Mouse (Mus musculus): ENCODE measurements around the gene Btbd6. TPM values are rescaled to one million over a fixed set of nuclear protein-coding genes. Genes with fewer than 3 reads are reported as not detected.
A peak's percentile ranks its signal among the peaks of the same experiment; 100 is the strongest.

The Btbd6 gene
- polyA plus RNA-seq, 1 experiment from 2014 or later = 29.2 TPM

DNA sequence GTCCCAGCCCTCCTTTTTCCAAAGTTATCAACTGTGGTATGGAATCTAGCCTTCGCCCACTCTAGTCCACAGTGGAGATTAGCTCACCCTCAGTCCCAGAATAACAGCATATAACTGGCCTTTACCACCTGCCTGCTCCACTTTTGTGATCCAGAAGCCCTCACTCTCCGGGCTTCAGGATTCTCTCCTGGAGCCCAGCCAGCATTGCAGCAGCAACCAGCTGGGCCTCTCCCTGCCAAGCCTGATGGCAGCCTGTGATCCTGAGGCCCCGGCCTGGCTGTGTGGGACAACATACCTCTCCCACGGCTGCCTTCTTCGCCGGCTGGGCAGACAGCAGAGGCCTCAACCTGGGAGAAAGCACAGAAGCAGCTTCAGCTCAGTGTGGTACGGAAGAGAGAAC, 14.9 kb upstream of the Btbd6 start:
- H3K4me3 ChIP-seq (replicated peaks) = no peak overlapping the region
- peaks cover 73% of the 10 kb centered on the region for H3K36me3 ChIP-seq (replicated peaks)
- H3K9me3 ChIP-seq = no peaks in the 10 kb centered on the region
- ATAC-seq (ENCODE audit: low FRiP score) = no peak
- no peak overlapping the region for H3K9ac ChIP-seq
- 93% methylated on average over 7 of the region's 7 CpGs for WGBS
- no peak overlapping the region for H3K4me2 ChIP-seq
- H3K27ac ChIP-seq = no peak overlapping the region
- H3K27me3 ChIP-seq = no peaks in the 10 kb centered on the region
- H3K4me1 ChIP-seq = no peaks in the 10 kb centered on the region

DNA sequence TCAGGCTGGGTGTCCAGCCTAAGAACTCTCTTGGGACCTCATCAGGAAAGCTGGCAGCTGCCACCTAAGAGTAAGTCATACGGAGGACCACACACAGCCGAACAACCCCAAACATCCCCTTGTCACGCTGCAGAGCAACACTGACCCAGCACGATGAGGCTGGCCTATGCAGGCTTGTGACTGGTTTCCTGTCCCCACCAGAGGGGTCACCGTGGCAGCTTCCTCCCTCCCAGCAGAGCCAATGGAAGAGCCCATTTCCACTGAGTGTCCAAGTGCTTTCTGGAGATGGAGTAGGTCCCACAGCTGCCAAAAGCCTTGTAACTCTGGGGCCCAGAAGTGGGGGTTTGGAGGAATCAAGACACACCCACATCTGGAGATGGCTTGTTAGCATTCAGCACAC, 14.4 kb upstream of the Btbd6 start:
- no peak for ATAC-seq (ENCODE audit: low FRiP score)
- H3K36me3 ChIP-seq (replicated peaks) = peaks cover 77% of the 10 kb centered on the region
- no peaks in the 10 kb centered on the region for H3K4me1 ChIP-seq
- no peaks in the 10 kb centered on the region for H3K27me3 ChIP-seq
- no peak overlapping the region for H3K27ac ChIP-seq
- no peaks in the 10 kb centered on the region for H3K9me3 ChIP-seq
- H3K4me3 ChIP-seq (replicated peaks) = no peak overlapping the region
- no peak overlapping the region for H3K9ac ChIP-seq
- 91% methylated on average over 5 of the region's 5 CpGs for WGBS
- H3K4me2 ChIP-seq = no peak overlapping the region

- H3K36me3 ChIP-seq (replicated peaks) = peaks cover 97% of the 10 kb centered on the region
- no peak for ATAC-seq (ENCODE audit: low FRiP score)
- no peaks in the 10 kb centered on the region for H3K27me3 ChIP-seq
- H3K27ac ChIP-seq = no peak overlapping the region
- H3K4me1 ChIP-seq = no peaks in the 10 kb centered on the region
- WGBS = 95% methylated on average over 13 of the region's 13 CpGs
- no peak overlapping the region for H3K9ac ChIP-seq
- H3K4me2 ChIP-seq = no peak overlapping the region
- no peaks in the 10 kb centered on the region for H3K9me3 ChIP-seq
- no peak overlapping the region for H3K4me3 ChIP-seq (replicated peaks)
These were observed 10.5 kb upstream of the Btbd6 start for GRCm38 (mm10) chr12:112965783-112966182.

DNA sequence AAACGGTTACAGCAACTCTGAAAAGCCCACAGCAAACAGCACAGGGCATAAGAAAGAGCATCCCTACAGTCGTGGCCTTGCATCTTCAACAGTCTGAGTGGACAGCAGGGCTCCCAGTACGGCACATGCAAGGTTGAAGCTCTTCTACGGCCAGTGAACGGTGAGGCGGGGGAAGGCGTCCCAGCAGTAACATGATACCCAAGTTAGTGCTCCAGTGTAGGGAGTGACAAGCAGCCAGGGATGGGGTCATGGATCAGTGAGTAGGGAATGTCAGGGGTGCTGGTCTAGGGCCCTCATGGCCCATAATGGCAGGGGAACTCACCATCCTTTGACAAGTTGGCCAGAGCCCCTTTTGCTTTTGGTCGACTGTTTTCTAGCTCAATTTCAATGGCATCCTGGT, 7.3 kb upstream of the Btbd6 start:
- peaks cover 95% of the 10 kb centered on the region for H3K36me3 ChIP-seq (replicated peaks)
- H3K4me1 ChIP-seq = no peaks in the 10 kb centered on the region
- H3K9me3 ChIP-seq = no peaks in the 10 kb centered on the region
- H3K27me3 ChIP-seq = no peaks in the 10 kb centered on the region
- H3K4me2 ChIP-seq = no peak overlapping the region
- 80% methylated on average over 8 of the region's 8 CpGs for WGBS
- H3K27ac ChIP-seq = no peak overlapping the region
- H3K9ac ChIP-seq = no peak overlapping the region
- no peak overlapping the region for H3K4me3 ChIP-seq (replicated peaks)
- no peak for ATAC-seq (ENCODE audit: low FRiP score)

GRCm38 (mm10) chr12:112969616-112970015, 6.7 kb upstream of the Btbd6 start:
- Histone ChIP-seq H3K9me3 (no peaks in the 10 kb centered on the region), H3K4me1 (no peaks in the 10 kb centered on the region), H3K4me3 (replicated peaks) (no peak overlapping the region), H3K27me3 (no peaks in the 10 kb centered on the region), H3K9ac (no peak overlapping the region), H3K4me2 (no peak overlapping the region), H3K27ac (no peak overlapping the region), H3K36me3 (replicated peaks) (peaks cover 94% of the 10 kb centered on the region)
- 91% methylated on average over 6 of the region's 6 CpGs for WGBS
- ATAC-seq (ENCODE audit: low FRiP score) = no peak

GRCm38 (mm10) chr12:112974736-112975135, 1.5 kb upstream of the Btbd6 start:
- WGBS = 91% methylated on average over 9 of the region's 9 CpGs
- Histone ChIP-seq H3K36me3 (replicated peaks) (peaks cover 67% of the 10 kb centered on the region), H3K27me3 (no peaks in the 10 kb centered on the region)

GRCm38 (mm10) chr12:112977156-112977555, 874 bp downstream of the Btbd6 start:
- peaks cover 21% of the 10 kb centered on the region for H3K4me1 ChIP-seq
- peaks cover 72% of the 10 kb centered on the region for H3K36me3 ChIP-seq (replicated peaks)
- peak overlapping the region; percentile 90 for H3K27ac ChIP-seq
- H3K9ac ChIP-seq = peak overlapping the region; percentile 80
- H3K4me2 ChIP-seq = peak overlapping the region; percentile 89
- H3K9me3 ChIP-seq = no peaks in the 10 kb centered on the region
- H3K4me3 ChIP-seq (replicated peaks) = peak overlapping the region; percentile 72
- no peak for ATAC-seq (ENCODE audit: low FRiP score)
- 40% methylated on average over 12 of the region's 12 CpGs for WGBS
- no peaks in the 10 kb centered on the region for H3K27me3 ChIP-seq

More at GRCm38 (mm10) chr12:112974736-112975135, 1.5 kb upstream of the Btbd6 start:
- Histone ChIP-seq H3K4me1 (peaks cover 21% of the 10 kb centered on the region), H3K27ac (no peak overlapping the region), H3K9me3 (no peaks in the 10 kb centered on the region), H3K9ac (no peak overlapping the region), H3K4me3 (replicated peaks) (no peak overlapping the region), H3K4me2 (no peak overlapping the region)
- no peak for ATAC-seq (ENCODE audit: low FRiP score)

GRCm38 (mm10) chr12:112982031-112982430, 5.7 kb downstream of the Btbd6 start:
- H3K4me2 ChIP-seq = no peak overlapping the region
- WGBS = 69% methylated on average over 2 of the region's 2 CpGs
- no peaks in the 10 kb centered on the region for H3K27me3 ChIP-seq
- peaks cover 94% of the 10 kb centered on the region for H3K36me3 ChIP-seq (replicated peaks)
- H3K4me3 ChIP-seq (replicated peaks) = no peak overlapping the region
- no peak overlapping the region for H3K27ac ChIP-seq
- no peak overlapping the region for H3K9ac ChIP-seq
- no peaks in the 10 kb centered on the region for H3K9me3 ChIP-seq
- ATAC-seq (ENCODE audit: low FRiP score) = no peak
- H3K4me1 ChIP-seq = peaks cover 7% of the 10 kb centered on the region

- H3K4me3 ChIP-seq (replicated peaks) = no peak overlapping the region
- 91% methylated on average over 6 of the region's 6 CpGs for WGBS
- no peak overlapping the region for H3K27ac ChIP-seq
- H3K4me1 ChIP-seq = no peaks in the 10 kb centered on the region
- no peaks in the 10 kb centered on the region for H3K9me3 ChIP-seq
- H3K9ac ChIP-seq = no peak overlapping the region
- no peak overlapping the region for H3K4me2 ChIP-seq
- ATAC-seq (ENCODE audit: low FRiP score) = no peak
- no peaks in the 10 kb centered on the region for H3K27me3 ChIP-seq
- H3K36me3 ChIP-seq (replicated peaks) = peaks cover 76% of the 10 kb centered on the region
These were observed 9.1 kb downstream of the Btbd6 start for GRCm38 (mm10) chr12:112985346-112985745.

DNA sequence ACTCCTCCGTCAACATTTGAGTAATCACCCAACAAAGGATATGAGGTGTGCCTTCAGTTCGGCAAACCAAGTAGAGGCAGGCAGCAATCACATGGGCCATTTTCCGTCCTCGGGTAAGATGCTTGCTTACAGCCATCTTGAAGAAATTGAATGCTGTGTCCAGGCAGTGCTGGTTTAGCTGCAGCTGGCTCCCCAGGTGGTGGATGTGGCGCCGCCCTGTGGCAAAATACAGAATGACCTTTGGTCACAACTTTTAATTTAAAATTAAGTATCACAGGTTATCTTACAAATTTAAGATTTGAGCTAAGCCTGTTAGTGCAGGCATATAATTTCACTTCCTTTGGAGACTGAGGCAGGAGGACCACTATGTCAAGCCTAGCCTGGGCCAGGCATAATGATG, 11.6 kb downstream of the Btbd6 start:
- H3K36me3 ChIP-seq (replicated peaks) = peaks cover 67% of the 10 kb centered on the region

GRCm38 (mm10) chr12:112990706-112991405, 14.6 kb downstream of the Btbd6 start:
- Histone ChIP-seq H3K27me3 (no peaks in the 10 kb centered on the region), H3K4me2 (no peak overlapping the region), H3K9me3 (no peaks in the 10 kb centered on the region), H3K9ac (no peak overlapping the region), H3K4me1 (no peaks in the 10 kb centered on the region), H3K4me3 (replicated peaks) (no peak overlapping the region), H3K27ac (no peak overlapping the region), H3K36me3 (replicated peaks) (peaks cover 47% of the 10 kb centered on the region)
- ATAC-seq (ENCODE audit: low FRiP score) = no peak
- 88% methylated on average over 5 of the region's 5 CpGs for WGBS

More for the DNA sequence above, 11.6 kb downstream of the Btbd6 start:
- Histone ChIP-seq H3K27me3 (no peaks in the 10 kb centered on the region), H3K4me3 (replicated peaks) (no peak overlapping the region), H3K9ac (no peak overlapping the region), H3K4me1 (no peaks in the 10 kb centered on the region), H3K27ac (no peak overlapping the region), H3K9me3 (no peaks in the 10 kb centered on the region), H3K4me2 (no peak overlapping the region)
- WGBS = 71% methylated on average over 6 of the region's 6 CpGs
- no peak for ATAC-seq (ENCODE audit: low FRiP score)

DNA sequence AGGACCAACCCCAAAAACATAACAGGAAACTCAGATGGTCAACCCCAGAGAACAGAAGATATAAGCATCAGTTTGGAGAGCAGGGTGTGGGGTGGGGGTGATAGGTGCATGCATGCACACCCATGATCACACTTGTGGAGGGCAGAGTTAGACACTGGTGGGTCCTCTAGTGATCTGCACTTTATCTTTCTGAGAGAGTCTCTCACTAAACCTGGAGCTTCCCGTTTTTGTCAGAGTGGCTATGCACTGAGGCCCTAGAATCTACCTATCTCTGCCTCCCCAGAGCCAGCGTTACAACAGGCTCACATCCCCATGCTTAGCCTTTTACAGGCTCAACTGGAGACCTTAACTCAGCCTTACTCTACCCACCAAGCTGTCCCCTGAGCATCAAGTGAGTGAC, 15.2 kb downstream of the Btbd6 start:
- Histone ChIP-seq H3K4me1 (no peaks in the 10 kb centered on the region), H3K9ac (no peak overlapping the region), H3K4me2 (no peak overlapping the region), H3K9me3 (no peaks in the 10 kb centered on the region), H3K27ac (no peak overlapping the region), H3K4me3 (replicated peaks) (no peak overlapping the region), H3K36me3 (replicated peaks) (peaks cover 44% of the 10 kb centered on the region), H3K27me3 (no peaks in the 10 kb centered on the region)
- no peak for ATAC-seq (ENCODE audit: low FRiP score)
- 90% methylated on average over 2 of the region's 2 CpGs for WGBS

DNA sequence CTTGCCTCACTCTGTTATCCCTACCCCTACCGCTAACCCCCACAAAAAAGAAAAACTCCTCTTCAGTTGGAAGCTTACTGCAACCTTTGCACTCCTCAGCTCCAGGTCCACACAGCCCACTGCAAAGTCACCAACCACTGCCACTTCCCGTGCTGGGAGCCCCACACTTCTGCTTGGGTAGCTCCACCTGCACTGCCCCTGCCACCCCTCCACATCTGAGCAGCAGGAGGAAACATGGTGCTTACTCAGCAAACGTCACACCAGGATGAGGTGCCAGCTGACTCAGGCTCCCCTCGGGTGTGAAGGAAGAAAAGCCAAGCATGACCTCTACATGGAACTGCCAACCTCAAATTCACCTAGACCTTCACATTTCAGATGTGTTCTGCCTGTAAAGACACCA, 17.9 kb downstream of the Btbd6 start:
- H3K4me3 ChIP-seq (replicated peaks) = no peak overlapping the region
- ATAC-seq (ENCODE audit: low FRiP score) = no peak
- no peak overlapping the region for H3K4me2 ChIP-seq
- H3K9ac ChIP-seq = no peak overlapping the region
- H3K27ac ChIP-seq = no peak overlapping the region
- WGBS = 86% methylated on average over 4 of the region's 4 CpGs
- H3K9me3 ChIP-seq = no peaks in the 10 kb centered on the region
- H3K4me1 ChIP-seq = peaks cover 10% of the 10 kb centered on the region
- H3K27me3 ChIP-seq = no peaks in the 10 kb centered on the region
- H3K36me3 ChIP-seq (replicated peaks) = peaks cover 35% of the 10 kb centered on the region
